Mouse (Mus musculus): ENCODE measurements around the gene Sh3bp4.

The Sh3bp4 gene

GRCm38 (mm10) chr1:89070103-89070700, at the start of gene Sh3bp4:
TSS of gene Sh3bp4 (plus strand) at chr1:89070415.
- DNase-seq (ENCODE audit: low read depth, low spot score), result peak; percentile 97

GRCm38 (mm10) chr1:89022997-89023396, 47.2 kb upstream of the Sh3bp4 start:
- DNase-seq (ENCODE audit: low read depth, low spot score), result no peak

GRCm38 (mm10) chr1:89024696-89025612, 45.3 kb upstream of the Sh3bp4 start:
- no peak for DNase-seq (ENCODE audit: low read depth, low spot score)

GRCm38 (mm10) chr1:89026040-89026439, 44.2 kb upstream of the Sh3bp4 start:
- no peak for DNase-seq (ENCODE audit: low read depth, low spot score)

GRCm38 (mm10) chr1:89029136-89029927, 40.9 kb upstream of the Sh3bp4 start:
- DNase-seq (ENCODE audit: low read depth, low spot score), result no peak

- DNase-seq (ENCODE audit: low read depth, low spot score), result no peak
Observed at GRCm38 (mm10) chr1:89033661-89034060, 36.6 kb upstream of the Sh3bp4 start.

- DNase-seq (ENCODE audit: low read depth, low spot score), result no peak
Observed at GRCm38 (mm10) chr1:89034061-89034460, 36.2 kb upstream of the Sh3bp4 start.

GRCm38 (mm10) chr1:89035115-89035514, 35.1 kb upstream of the Sh3bp4 start:
- no peak for DNase-seq (ENCODE audit: low read depth, low spot score)

GRCm38 (mm10) chr1:89039836-89040235, 30.4 kb upstream of the Sh3bp4 start:
- no peak for DNase-seq (ENCODE audit: low read depth, low spot score)

- DNase-seq (ENCODE audit: low read depth, low spot score), result peak; percentile 62
Observed at GRCm38 (mm10) chr1:89041290-89041689, 28.9 kb upstream of the Sh3bp4 start.

GRCm38 (mm10) chr1:89042081-89042480, 28.1 kb upstream of the Sh3bp4 start:
- no peak for DNase-seq (ENCODE audit: low read depth, low spot score)

- no peak for DNase-seq (ENCODE audit: low read depth, low spot score)
Observed at GRCm38 (mm10) chr1:89042956-89043355, 27.3 kb upstream of the Sh3bp4 start.

GRCm38 (mm10) chr1:89045403-89045802, 24.8 kb upstream of the Sh3bp4 start:
- DNase-seq (ENCODE audit: low read depth, low spot score), result no peak

GRCm38 (mm10) chr1:89049506-89049905, 20.7 kb upstream of the Sh3bp4 start:
- DNase-seq (ENCODE audit: low read depth, low spot score), result no peak

GRCm38 (mm10) chr1:89056175-89056574, 14.0 kb upstream of the Sh3bp4 start:
- no peak for DNase-seq (ENCODE audit: low read depth, low spot score)

- no peak for DNase-seq (ENCODE audit: low read depth, low spot score)
Observed at GRCm38 (mm10) chr1:89057430-89057829, 12.8 kb upstream of the Sh3bp4 start.

GRCm38 (mm10) chr1:89058011-89058410, 12.2 kb upstream of the Sh3bp4 start:
- DNase-seq (ENCODE audit: low read depth, low spot score), result no peak

GRCm38 (mm10) chr1:89062977-89063376, 7.2 kb upstream of the Sh3bp4 start:
- peak; percentile 29 for DNase-seq (ENCODE audit: low read depth, low spot score)

GRCm38 (mm10) chr1:89063800-89064199, 6.4 kb upstream of the Sh3bp4 start:
- no peak for DNase-seq (ENCODE audit: low read depth, low spot score)

- no peak for DNase-seq (ENCODE audit: low read depth, low spot score)
Observed at GRCm38 (mm10) chr1:89068812-89069211, 1.4 kb upstream of the Sh3bp4 start.

- peak; percentile 72 for DNase-seq (ENCODE audit: low read depth, low spot score)
Observed at GRCm38 (mm10) chr1:89069479-89070102, 624 bp upstream of the Sh3bp4 start.

Measured in skeletal muscle tissue, adult 2 months (tissue).